Mouse (Mus musculus) myocyte (in vitro differentiated cells): ENCODE measurements around the gene Ulk3.

Experiments
- E2F4 ChIP-seq: IDR thresholded peaks from one replicate; pipeline ENCODE4 v1.6.1; 2011; ENCODE audit warnings: mild to moderate bottlenecking, control low read depth, moderate library complexity; ENCODE audit not compliant: insufficient read depth
- MAX ChIP-seq: IDR thresholded peaks from one replicate; pipeline ENCODE4 v1.6.1; 2011; ENCODE audit warnings: low read depth, mild to moderate bottlenecking, control low read depth
- POLR2A ChIP-seq: IDR thresholded peaks from one replicate; pipeline ENCODE4 v1.6.1; 2011; ENCODE audit warnings: low read depth, mild to moderate bottlenecking, control low read depth, moderate library complexity; ENCODE audit not compliant: insufficient read length
- SRF ChIP-seq: IDR thresholded peaks from one replicate; pipeline ENCODE4 v1.6.1; 2011; ENCODE audit warnings: low read depth; ENCODE audit not compliant: control insufficient read depth, insufficient read length
- USF1 ChIP-seq: IDR thresholded peaks from one replicate; pipeline ENCODE4 v1.6.1; 2011; ENCODE audit warnings: low read depth, mild to moderate bottlenecking, control low read depth, moderate library complexity

- TF ChIP-seq USF1, result no peak
- no peak for TF ChIP-seq SRF
- no peak for TF ChIP-seq POLR2A
- no peak for TF ChIP-seq E2F4
- TF ChIP-seq MAX, result no peak
Measured at GRCm38 (mm10) chr9:57547287-57547686, 42.0 kb upstream of the Ulk3 start.
